Mouse (Mus musculus) spleen, postnatal 36 days (tissue): ENCODE measurements around the gene Klk1b26.
"Not testable (repeated sequence)": the region's sequence is repeated elsewhere in the genome, so short reads cannot be mapped to it uniquely, and the experiment has no call there.

Source experiments
- DNase-seq, 2 experiments: peaks; one replicate each; pipeline ENCODE4 v3.0.0; 2022; ENCODE audit warnings: low spot score in 2 of 2, mixed read lengths in 1 of 2

Gene Klk1b26

GRCm38 (mm10) chr7:44011868-44012267, at the start of gene Klk1b26:
Gene Klk1b26 (plus strand): TSS chr7:44012168.
- not testable (repeated sequence) for DNase-seq

GRCm38 (mm10) chr7:43966451-43966850, 45.5 kb upstream of the Klk1b26 start, which contains the start of gene Klk1b1:
Gene Klk1b1 (plus strand): TSS chr7:43966751.
- DNase-seq = no peak

- DNase-seq = no peak
Observed at GRCm38 (mm10) chr7:43967058-43967457, 44.9 kb upstream of the Klk1b26 start.

- no peak for DNase-seq
Observed at GRCm38 (mm10) chr7:43967612-43968011, 44.4 kb upstream of the Klk1b26 start.

- not testable (repeated sequence) for DNase-seq
Observed at GRCm38 (mm10) chr7:43975761-43976160, 36.2 kb upstream of the Klk1b26 start, which contains the start of gene Klk1b9. Gene Klk1b9 (plus strand): TSS chr7:43976061.

- DNase-seq = no peak
Observed at GRCm38 (mm10) chr7:43985657-43986056, 26.3 kb upstream of the Klk1b26 start.

GRCm38 (mm10) chr7:43994821-43995220, 17.1 kb upstream of the Klk1b26 start:
- DNase-seq = not testable (repeated sequence)

- DNase-seq = not testable (repeated sequence)
Observed at GRCm38 (mm10) chr7:43995577-43995976, 16.4 kb upstream of the Klk1b26 start, which contains the start of gene Klk1b11. Gene Klk1b11 (plus strand): TSS chr7:43995877.

GRCm38 (mm10) chr7:44004847-44005246, 7.1 kb upstream of the Klk1b26 start:
- no peak for DNase-seq

- not testable (repeated sequence) for DNase-seq
Observed at GRCm38 (mm10) chr7:44014666-44015065, 2.7 kb downstream of the Klk1b26 start.

GRCm38 (mm10) chr7:44015071-44015470, 3.1 kb downstream of the Klk1b26 start:
- DNase-seq = no peak

GRCm38 (mm10) chr7:44051990-44052389, 40.0 kb downstream of the Klk1b26 start, which contains the start of gene Klk1b27:
Gene Klk1b27 (plus strand): TSS chr7:44052290.
- DNase-seq = not testable (repeated sequence)
